Mouse (Mus musculus) B cell, adult 2 months (primary cell): ENCODE results near the gene Rpl36a.
A peak's percentile ranks its signal among the peaks of the same experiment; 100 is the strongest.

Source experiments
- DNase-seq, 2 experiments: peaks; one replicate each; pipeline ENCODE4 v3.0.0; 2022

The Rpl36a gene

DNA sequence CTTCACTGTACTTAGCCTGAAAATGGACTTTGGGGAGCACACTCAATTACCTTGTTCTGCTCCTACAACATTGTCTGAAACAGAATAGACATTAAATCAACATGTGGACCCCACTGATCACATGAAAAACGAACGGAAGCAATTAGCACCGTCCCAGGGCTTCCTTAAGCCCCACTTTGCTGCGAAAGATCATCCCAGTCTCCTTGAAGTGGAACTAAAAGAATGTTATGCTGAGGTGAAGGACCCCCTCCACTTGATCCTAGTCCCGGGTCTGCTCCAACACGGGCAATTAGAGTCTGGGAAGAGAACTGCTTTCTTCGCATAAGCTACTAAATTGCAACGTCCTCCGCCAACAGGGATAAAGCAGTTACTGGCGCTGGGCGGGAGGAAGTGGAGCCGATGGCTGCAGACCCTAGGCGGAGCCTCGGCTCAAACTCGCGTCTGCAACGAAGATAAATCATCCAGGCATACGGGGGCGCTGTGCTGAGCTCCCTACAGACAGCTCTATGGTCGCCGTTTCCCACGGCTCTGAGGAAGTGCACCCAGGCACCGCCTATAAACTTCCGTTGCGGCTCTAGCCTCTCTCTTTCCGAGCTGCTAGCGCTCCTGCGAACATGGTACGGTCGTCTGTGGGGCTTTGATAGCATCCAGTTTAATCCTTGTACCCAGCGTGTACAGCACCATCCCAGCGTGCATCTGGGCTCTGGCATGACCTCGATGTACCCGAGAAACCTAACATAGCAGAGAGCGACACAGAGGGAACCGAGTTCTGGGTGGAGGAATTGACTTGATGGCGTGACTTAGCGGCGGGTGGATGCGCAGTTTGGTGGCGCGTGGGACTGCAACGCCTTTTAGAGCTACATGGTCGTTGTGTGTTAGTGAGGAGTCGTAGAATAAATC lies at the start of gene Rpl36a:
Rpl36a (plus strand) TSS at position 552 of the 900 bp plus-strand sequence.
- DNase-seq = peak; percentile 91 to 92

DNA sequence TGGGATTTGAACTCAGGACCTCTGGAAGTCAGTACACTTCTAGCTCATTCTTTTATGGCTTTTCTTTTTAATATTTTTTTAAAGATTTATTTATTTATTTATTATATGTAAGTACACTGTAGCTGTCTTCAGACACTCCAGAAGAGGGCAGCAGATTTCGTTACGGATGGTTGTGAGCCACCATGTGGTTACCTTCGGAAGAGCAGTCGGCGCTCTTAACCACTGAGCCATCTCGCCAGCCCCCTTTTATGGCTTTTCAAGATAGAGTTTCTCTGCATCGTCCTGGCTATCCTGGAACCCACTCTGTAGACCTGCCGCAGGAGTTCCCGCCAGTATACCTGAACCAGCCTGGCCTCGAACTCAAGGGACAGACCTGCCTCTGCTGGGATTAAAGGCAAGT lies 45.7 kb upstream of the Rpl36a start:
- peak; percentile 54 to 55 for DNase-seq

DNA sequence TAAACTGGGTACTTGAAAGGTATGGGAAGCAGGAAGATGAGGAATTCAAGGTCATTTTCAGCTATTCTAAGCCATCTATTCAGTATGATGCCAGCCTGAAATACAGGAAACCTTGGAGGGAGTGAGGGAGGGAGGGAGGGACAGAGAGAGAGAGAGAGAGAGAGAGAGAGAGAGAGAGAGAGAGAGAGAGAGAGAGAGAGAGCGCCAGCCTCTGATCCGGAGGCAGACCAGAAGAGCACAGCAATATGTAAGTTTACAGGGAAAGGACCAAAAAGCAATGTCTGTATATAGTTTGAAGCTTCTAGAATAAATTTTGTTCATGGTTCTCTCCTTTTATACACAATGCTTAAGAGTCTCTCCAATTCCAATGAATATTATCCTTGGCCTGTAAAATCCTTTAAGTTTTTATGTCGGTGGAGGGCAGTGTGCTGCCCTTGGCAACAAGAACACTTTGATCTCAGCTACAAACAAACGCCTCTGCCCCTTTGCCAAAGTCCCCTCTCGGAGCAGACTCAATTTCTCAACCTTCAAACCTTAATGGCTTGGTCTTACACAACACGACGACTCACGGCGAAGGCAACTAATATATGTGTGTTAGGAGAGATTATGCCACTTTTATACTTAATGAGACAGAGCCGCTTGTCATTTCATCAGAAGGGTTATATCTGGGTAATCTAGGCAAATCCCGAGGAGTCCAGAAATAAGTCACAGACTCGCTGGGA lies 44.9 kb upstream of the Rpl36a start:
- DNase-seq = no peak

DNA sequence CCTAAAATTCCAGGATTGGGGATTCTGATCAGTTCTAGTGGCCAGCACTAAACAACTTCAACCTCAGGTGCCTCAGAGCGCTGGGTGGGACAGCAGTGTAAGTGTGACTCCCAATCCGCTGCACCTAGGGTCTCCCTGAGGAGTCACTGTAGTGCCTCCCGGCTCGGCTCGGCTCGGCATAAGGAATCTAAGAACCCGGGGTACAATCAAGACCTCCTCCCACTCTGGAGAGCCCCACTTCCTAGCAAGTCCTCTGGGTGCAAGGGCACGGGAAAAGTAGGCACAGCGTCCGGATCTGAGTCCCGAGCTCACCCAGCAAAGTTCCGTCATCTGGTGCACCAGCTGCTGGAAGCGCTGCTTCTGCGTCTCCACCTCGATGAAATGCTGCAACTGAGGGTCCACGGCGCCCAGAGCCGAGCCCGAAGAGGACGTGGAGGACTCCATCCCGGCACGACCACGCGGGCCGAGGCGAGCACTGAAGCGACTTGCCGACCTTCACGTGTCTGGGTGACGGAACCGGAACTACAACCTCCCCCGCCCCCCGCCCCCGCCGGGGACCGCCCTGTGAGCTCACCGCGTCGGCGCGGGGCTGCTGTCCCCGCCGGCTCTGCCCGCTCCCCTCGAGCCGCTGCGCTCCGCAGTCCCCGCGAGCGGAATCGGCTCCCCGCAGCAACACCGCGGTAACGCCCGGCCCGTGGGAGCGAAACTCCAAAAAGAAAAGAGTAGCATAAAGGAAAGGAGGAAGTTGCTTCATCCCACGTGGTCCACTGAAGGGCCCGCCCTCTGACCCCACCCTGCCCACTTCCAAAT lies 44.1 kb upstream of the Rpl36a start, which contains the start of gene Timm8a1:
Timm8a1 (minus strand) TSS at position 721 of the 810 bp plus-strand sequence.
- peak; percentile 72 to 77 for DNase-seq

DNA sequence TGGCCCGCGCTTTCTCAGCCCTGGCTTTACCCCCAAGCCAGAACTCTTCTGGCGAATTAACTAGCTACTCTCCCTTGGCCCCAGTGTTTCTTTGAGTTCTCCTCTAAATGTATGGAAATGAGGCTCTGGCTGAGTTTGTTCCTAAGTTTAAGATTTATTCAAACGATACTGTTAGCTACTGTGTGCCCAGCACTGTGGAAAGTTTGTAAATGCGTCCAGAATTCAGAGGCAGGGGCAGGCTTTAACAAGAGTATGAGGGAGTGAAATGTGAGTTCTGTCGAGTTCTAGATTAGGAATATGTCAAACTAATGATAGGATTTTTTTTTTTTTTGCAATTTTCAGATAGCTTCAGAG lies 43.5 kb upstream of the Rpl36a start:
- DNase-seq = no peak

DNA sequence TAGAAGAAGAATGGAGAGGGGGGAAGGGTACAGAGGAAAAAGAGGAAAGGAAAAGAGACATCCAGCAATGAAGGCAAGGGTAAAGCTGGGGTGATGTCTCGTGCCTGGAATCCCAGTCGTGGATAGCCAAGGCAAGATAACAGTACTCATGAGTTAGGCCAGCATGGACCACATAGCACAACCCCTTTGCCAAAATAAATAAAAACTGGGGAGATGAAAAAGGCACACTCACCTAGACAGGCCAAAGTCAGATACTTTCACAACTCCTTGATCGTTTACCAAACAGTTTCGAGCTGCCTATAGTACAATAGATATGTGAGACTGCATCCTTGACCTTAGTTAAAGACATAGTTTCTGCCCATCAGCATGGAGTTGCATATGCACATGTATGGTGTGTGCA lies 38.1 kb upstream of the Rpl36a start:
- no peak for DNase-seq

DNA sequence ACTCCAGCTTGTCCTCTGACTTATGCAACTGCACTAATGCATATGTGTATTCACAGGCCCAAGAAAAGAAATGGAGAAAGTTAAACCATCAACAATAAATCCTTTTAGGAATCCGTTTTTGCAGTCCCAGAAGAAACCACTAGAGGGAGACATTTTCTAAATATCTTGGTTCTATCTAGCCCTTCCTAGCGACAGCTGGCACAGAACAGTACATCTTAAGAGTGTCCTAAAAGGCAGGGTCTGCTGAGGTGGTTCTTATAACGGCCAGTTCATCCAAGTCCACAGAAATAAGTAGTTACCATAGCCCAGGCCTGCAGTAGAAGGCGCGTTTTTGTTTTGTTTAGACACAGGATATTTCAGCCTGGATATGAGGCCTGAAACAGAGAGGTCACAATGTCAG lies 34.6 kb upstream of the Rpl36a start:
- peak; percentile 54 to 55 for DNase-seq

DNA sequence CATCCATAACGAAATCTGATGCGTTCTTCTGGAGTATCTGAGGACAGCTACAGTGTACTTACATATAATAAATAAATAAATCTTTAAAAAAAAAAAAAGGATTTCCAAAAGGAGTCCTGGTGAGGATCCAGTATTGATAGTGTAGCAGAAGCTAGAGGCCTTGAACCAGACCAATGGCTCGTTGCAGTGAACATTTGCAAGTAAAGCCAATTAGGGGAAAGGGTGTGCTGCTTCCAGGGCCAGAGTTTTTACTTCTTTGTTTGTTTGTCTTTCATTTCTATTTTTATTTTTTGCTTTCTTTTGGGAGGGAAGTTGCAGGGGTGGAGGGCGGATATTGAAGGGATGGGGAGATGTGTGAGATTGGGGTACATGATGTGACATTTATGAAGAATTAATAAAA lies 32.1 kb upstream of the Rpl36a start:
- no peak for DNase-seq

DNA sequence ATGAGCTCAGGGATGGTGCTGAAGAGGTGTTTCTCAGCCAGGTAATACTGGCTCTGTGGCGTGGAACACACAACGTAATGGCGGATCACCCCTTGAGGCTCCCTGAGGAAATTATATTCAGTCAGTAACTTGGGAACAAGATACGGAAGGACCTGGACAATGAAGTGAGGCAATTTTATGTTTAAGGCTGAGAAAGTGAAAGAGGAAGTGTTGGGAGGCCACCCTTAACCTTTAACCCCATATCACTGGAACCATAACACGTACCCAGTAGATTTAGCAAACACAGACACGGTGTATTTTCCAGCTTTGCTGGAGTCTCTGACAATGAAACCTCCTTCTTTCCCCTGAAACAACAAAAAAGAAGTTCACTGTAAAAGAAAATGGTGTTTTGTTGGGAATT lies 31.0 kb upstream of the Rpl36a start:
- DNase-seq = no peak

DNA sequence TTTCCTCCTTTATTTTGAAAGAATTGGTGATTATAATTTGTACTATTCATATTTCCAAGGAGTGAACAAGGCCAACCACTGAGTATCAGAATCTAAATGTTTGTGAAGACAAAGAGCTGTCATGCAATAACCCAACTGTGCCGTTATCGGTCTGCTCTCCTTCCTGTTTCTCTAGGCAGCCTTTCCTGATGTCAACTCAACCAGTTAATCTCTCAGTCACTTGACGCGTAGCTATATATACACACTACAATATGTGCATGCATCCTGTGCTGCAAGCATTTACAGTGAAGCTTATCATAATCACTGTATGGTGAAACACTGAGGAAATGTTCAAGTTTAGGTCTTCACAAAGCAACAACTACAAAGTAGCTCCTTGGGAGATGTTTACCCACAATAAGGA lies 21.1 kb upstream of the Rpl36a start:
- DNase-seq = peak; percentile 33 to 37

DNA sequence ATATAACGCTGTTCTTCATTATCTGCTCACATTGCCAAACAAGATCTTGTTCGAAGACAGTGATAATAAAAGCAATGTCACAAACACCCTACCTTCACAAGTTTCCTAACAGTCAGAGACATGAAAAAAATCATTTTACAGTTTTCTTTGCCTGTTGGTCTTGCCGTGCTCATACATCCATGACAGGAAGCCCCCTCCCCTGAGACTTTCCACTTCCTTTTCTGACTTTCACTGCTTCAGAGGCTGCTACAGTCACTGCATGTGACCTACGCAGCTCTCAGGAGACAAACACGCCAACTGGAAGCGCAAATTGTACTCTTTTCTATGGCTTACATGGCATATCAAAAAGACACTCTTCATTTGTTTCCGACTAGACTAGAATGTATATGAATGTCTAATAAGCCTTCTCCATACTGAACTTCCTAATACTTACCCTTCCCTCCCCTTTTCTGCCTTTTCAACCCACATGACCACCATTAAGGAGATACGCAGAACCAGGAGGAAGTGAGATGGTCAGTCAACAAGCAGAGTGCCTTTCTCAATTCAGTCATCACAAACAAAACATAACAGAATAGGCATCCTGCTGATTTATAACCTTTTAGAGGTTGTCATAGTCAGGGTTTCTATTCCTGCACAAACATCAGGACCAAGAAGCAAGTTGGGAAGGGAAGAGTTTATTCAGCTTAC lies 18.8 kb upstream of the Rpl36a start:
- peak; percentile 74 to 82 for DNase-seq

DNA sequence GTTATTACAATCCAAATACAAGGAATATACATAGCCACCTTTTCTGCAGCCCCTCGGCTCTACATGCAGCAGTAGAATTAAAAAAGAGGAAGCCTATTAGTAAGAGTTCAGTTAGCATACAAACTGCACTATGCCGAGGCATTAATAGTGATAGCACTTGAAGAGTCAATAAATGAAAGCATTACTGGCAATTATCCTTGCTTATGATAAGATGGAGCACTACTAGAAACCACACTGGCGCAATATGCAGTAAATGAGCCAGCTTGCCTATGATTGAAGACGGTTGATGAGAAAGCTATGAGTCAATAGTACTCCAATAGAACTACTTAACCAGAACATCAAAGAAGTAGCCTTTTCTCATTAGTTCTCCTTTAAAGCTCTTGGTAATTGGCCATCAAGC lies 7.6 kb upstream of the Rpl36a start:
- DNase-seq = no peak

DNA sequence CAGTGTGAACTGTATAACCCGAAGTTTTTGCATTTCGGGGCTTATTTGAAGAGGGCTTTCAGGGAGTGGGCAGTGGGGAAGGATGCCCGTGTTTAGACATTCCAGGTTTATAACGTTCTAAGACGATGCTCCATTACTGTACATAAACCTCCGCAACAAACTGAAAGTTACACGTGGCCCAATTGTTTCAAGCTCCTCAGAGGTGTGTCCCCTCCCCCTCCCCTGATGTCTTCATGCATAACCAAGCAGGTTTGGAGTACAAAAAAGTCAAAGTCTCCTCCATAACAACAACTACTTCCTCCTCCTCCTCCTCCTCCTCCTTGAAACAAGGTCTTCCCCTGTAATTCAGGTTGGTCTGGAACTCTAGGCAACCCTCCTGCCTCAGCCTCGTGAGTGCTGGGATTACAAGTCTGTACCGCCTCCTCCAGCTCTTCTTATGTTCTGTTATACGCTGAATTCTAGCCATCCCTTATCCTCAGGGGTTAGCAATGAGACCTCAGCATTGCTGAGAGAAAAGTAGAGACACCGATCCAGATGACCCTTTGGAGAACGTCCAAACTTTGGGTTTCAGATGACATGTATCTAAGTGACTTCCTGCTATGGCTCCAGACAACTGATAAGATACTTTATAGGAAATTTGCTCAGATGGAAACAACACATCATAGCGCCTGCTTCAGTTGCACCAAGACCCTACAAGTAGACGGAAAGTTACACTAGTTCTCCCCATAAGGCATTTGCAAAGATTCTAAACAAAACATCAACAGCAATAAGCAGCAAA lies 4.7 kb upstream of the Rpl36a start:
- DNase-seq = peak in 1 of 2 experiments; percentile 45

DNA sequence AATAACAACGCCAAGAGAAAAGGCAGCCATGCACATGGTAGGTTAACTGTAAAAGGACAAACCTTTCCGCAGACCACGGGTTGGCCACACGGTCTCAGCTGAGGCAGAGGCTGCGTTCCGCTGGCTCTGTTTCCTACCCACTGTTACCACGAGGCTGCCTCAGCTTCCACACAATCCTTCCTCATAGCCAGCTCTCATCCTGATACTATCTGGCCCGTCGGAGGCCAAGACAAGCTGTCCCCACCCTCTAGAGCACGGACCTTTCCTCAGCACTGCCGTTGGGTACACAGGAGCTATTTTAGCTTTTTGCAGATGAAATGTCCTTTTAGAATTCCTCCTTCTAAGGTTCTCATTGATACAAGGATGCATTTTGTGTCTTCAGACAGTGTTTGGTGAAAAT lies 3.2 kb upstream of the Rpl36a start:
- DNase-seq = no peak

DNA sequence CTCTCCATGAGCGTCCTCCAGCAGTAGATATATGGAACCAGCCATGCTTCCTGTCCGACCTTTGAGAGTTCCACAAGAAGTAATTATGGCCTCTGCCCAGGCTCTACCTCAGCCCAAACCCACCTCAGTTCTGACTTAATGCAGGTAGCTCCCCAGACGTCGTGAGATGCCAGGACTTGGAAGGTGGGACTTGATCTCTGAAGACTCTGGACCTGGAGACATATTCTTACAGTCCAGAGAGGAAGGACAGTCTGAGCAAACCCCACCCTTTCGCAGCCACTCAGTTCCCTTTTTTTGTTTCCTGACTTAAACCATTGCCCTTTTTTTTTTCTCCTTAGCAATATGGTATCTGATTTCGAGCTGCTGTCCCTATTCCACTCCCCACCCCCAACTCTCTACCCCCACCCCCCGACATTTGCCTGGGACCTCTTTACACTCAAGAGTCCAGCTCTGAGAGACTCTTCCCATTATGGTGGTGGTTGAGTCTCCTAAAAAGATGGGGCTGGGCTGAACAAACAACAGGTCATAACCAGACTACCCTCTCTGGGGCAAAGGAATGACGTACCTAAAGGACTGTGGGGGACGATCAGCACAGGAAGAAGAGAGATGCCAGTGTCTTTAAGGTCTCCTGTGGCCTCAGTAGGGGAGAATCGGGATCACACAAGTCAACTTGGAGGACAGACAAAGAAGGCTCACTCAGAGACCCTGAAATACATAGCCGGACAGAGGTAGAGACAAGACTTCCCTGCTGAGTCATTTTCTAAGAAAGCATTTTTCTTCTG lies 2.4 kb upstream of the Rpl36a start, which contains the start of gene Btk:
Btk (minus strand) TSS at position 683 of the 782 bp plus-strand sequence.
- DNase-seq = peak; percentile 50 to 51

DNA sequence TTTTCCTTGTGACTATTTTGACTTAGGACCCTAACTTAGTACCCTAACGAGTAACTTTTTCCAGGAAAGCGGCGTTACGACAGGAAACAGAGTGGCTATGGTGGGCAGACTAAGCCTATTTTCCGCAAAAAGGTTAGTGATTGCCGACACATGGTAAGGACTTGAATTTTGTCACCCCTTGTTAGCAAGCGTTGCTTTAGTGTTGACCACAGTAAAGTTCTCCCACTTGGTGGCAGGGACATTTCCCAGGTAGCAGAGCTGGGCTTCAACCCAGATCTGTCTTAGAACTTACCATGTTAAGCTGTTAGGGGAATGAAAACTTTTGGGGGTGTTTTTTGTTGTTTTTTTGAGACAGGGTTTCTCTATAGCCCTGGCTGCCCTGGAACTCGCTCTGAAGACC lies 993 bp downstream of the Rpl36a start:
- no peak for DNase-seq

DNA sequence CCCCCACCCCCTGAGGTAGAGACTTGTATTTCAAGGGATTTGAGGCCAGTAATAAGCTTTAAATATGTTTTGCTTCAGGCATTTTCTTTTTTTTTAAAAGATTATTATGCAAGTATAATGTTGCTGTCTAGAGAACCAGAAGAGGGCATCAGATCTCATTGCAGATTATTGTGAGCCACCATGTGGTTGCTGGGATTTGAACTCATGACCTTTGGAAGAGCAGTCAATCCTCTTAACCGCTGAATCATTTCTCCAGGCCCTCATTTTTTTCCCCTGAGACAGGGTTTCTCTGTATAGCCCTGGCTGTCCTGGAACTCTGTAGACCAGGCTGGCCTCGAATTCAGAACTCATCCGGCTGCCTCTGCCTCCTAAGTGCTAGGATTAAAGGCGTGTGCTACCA lies 2.8 kb downstream of the Rpl36a start:
- no peak for DNase-seq

DNA sequence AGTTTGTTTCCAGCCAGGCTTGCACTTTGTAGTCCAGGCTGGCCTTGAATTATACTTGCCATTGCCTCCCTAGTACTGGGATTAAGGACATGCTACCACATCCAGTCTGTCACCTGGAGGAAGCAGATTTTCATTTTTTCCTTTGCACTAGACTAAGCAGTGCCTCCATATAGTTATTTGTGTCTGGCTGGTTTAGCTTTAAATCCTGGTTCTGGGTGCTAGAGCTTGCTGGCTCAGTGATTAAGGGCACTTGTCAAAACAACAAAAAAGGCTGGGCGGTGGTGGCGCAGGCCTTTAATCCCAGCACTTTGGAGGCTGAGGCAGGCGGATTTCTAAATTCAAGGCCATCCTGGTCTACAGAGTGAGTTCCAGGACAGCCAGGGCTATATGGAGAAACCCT lies 3.5 kb downstream of the Rpl36a start:
- no peak for DNase-seq

DNA sequence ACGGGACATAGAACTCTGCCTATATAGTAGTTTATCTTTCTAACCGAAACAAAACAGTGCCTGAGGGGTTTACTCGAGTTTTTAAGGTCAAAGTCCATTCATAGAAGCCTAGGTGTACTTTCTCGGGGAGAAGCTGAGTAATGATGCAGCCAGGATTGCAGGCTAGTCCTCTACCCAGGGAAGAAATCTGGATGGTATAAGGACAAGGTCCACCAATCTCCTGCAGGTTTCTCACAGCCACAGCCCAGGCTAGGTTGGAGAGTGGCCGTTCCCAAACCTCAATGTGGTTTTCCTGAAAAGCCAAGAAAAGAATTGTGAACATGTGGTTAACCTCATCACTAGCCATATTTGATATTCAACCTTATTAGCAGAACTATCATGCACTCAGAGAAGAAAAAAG lies 4.4 kb downstream of the Rpl36a start:
- no peak for DNase-seq

DNA sequence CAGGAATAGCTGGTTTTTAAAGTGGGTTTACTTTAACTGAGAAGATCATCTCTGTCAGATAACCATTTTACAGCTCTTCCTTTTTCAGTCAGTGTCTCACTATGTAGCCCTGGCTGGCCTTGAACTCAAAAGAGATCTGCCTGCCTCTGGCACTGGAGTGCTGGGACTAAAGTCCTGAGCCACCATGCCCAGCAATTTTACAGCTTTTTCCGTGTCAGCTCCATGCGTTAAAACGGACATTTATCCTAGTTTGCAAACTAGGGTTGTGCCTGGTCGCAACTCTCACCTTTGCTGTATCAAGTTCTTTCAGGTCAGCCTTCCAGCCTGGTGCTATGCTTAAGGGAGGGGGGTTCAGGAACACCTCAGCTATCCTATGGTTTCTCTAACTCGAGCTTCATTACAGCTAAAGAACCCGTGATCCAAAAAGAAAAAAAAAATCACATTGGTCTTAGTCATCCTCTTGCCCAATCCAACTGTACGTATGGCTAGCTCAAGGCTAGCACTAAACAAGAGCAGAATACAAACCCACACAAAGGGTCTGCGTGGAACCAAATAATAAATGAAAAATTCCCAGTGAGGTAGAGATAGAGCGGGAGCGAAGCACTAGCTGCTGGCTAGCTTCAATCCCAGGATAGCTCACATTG lies 14.6 kb downstream of the Rpl36a start:
- DNase-seq = peak in 1 of 2 experiments; percentile 5
